Mouse (Mus musculus) stomach, postnatal 0 days (tissue): Measurements from ENCODE around the gene Ptpn1. TPM values are rescaled to one million over a fixed set of nuclear protein-coding genes. Genes with fewer than 3 reads are reported as not detected.

Source experiments
- ATAC-seq: fragments of 200-750 bp; cut with Nextera tagmentation; 2 replicates; pipeline ENCODE4 v1.8.0; 2017; ENCODE audit not compliant: low FRiP score, low TSS enrichment
- DNase-seq: peaks from one replicate; pipeline ENCODE4 v3.0.0-alpha.2; 2016; ENCODE audit warnings: low spot score
- H3K27ac ChIP-seq: fragments of 300-500 bp; sonication (generic); replicated peaks from 2 replicates; pipeline ENCODE4 v1.5.1; 2014; ENCODE audit warnings: mild to moderate bottlenecking, control low read depth
- H3K27me3 ChIP-seq: fragments of 300-500 bp; sonication (generic); 2 replicates; pipeline ENCODE4 v1.6.1; 2014; ENCODE audit warnings: low read length; ENCODE audit not compliant: control insufficient read depth, insufficient read depth
- H3K36me3 ChIP-seq: fragments of 300-500 bp; sonication (generic); 2 replicates; pipeline ENCODE4 v1.6.1; 2014; ENCODE audit warnings: low read length, mixed read lengths; ENCODE audit not compliant: control insufficient read depth, insufficient read depth
- H3K4me1 ChIP-seq: fragments of 300-500 bp; sonication (generic); replicated peaks from 2 replicates; pipeline ENCODE4 v1.6.1; 2014; ENCODE audit warnings: antibody characterized with exemption; ENCODE audit not compliant: control insufficient read depth, insufficient read depth
- H3K4me2 ChIP-seq: fragments of 300-500 bp; sonication (generic); replicated peaks from 2 replicates; pipeline ENCODE4 v1.6.1; 2014; ENCODE audit warnings: low read depth, mild to moderate bottlenecking, control low read depth, moderate library complexity
- H3K4me3 ChIP-seq: fragments of 300-500 bp; sonication (generic); 2 replicates; pipeline ENCODE4 v1.5.1; 2014; ENCODE audit warnings: low read depth, low read length, control low read depth
- H3K9ac ChIP-seq: fragments of 300-500 bp; sonication (generic); 2 replicates; pipeline ENCODE4 v1.6.1; 2014; ENCODE audit warnings: mild to moderate bottlenecking, low read length, control low read depth, mixed read lengths
- H3K9me3 ChIP-seq: fragments of 300-500 bp; sonication (generic); 2 replicates; pipeline ENCODE4 v1.6.1; 2016; ENCODE audit warnings: low read length; ENCODE audit not compliant: control insufficient read depth
- CTCF ChIP-seq: IDR thresholded peaks from 2 replicates; pipeline ENCODE4 v1.5.1; 2016; ENCODE audit warnings: antibody characterized with exemption, low read depth, mild to moderate bottlenecking, moderate library complexity
- EP300 ChIP-seq: optimal IDR thresholded peaks from 2 replicates; pipeline ENCODE3; 2016; ENCODE audit warnings: antibody characterized with exemption
- WGBS: fragments of 180-500 bp; shearing (Covaris S2); extraction: QIAGEN DNeasy Blood & Tissue Kit; methylation state at CpG from one replicate; pipeline ENCODE4 v1.1.7; 2014; 5-methylcytosine and 5-hydroxymethylcytosine counted together
- polyA plus RNA-seq: library from polyadenylated mRNA; unstranded; fragments of >200 nt; fragmentation: Nextera tagmentation; extraction: Ambion mirVana; gene quantifications from 2 replicates; pipeline ENCODE4 v1.2.1, GENCODE M21; 2015

Gene Ptpn1
- polyA plus RNA-seq, 1 experiment from 2014 or later, result 51.1 TPM

GRCm38 (mm10) chr2:167910178-167910540 is 21.7 kb upstream of the Ptpn1 start:
- no peak overlapping the region for H3K27ac ChIP-seq
- 54% methylated on average over 3 of the region's 3 CpGs for WGBS
- no peaks in the 10 kb centered on the region for H3K4me1 ChIP-seq
- H3K4me2 ChIP-seq, result no peak overlapping the region
- H3K9ac ChIP-seq, result no peak overlapping the region
- TF ChIP-seq CTCF (no peak), EP300 (no peak)
- H3K27me3 ChIP-seq, result no peaks in the 10 kb centered on the region
- no peaks in the 10 kb centered on the region for H3K9me3 ChIP-seq
- ATAC-seq (no peak), DNase-seq (no peak)
- H3K36me3 ChIP-seq, result no peaks in the 10 kb centered on the region
- H3K4me3 ChIP-seq, result no peak overlapping the region

DNA sequence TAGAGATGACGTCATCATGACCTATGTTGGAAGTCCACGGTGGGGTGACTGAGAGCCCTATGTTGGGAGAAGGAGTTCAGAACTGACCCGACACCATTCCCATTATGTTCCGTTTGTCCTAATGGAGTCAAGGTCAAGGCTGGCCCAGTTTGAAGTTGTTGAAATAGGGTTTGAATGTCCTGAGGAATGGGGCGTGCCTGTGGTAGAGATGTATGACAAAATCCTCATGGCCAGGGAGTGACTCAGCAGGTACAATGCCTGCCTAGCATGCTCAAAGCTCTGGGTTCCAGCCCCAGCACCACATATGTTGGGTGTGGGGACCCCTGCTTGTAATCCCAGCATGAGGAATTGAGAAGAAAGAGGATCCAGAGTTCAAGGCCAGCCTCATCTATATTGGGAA is 20.3 kb upstream of the Ptpn1 start:
- WGBS, result 83% methylated on average over 5 of the region's 5 CpGs
- no peak overlapping the region for H3K9ac ChIP-seq
- no peak for ATAC-seq
- H3K9me3 ChIP-seq, result no peaks in the 10 kb centered on the region
- no peak for DNase-seq
- H3K27ac ChIP-seq, result no peak overlapping the region
- no peaks in the 10 kb centered on the region for H3K36me3 ChIP-seq
- TF ChIP-seq EP300 (no peak), CTCF (no peak)
- no peaks in the 10 kb centered on the region for H3K27me3 ChIP-seq
- no peaks in the 10 kb centered on the region for H3K4me1 ChIP-seq
- no peak overlapping the region for H3K4me3 ChIP-seq
- no peak overlapping the region for H3K4me2 ChIP-seq

DNA sequence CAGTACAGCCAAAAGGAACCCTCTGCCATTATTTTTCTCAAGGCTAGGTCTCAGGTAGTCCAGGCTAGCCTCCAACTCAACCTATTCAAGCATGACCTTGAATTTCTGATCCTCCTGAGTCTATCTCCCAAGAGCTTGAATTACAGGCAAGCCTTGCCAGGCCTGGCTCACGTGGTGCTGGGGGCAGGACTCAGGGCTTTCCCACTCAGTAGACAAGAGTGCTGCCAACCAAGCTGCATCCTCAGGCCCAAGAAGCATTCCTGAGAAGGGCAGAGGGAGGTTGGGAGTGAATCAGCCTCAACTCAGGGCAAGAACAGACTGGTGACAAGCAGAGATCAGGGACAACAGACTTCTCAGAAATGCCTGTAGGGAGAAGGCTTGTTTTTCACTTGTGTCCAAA is 12.8 kb upstream of the Ptpn1 start:
- peak; percentile 48; the same call in 1 of the 2 replicates for ATAC-seq
- TF ChIP-seq CTCF (no peak), EP300 (no peak)
- H3K9me3 ChIP-seq, result no peaks in the 10 kb centered on the region
- WGBS, result 73% methylated on average over 1 of the region's 1 CpGs
- no peaks in the 10 kb centered on the region; the same call in 1 of the 2 replicates for H3K4me1 ChIP-seq
- H3K27me3 ChIP-seq, result no peaks in the 10 kb centered on the region
- no peak overlapping the region; the same call in 1 of the 2 replicates for H3K27ac ChIP-seq
- H3K4me3 ChIP-seq, result no peak overlapping the region
- no peak for DNase-seq
- no peaks in the 10 kb centered on the region for H3K36me3 ChIP-seq
- no peak overlapping the region for H3K4me2 ChIP-seq
- H3K9ac ChIP-seq, result no peak overlapping the region

DNA sequence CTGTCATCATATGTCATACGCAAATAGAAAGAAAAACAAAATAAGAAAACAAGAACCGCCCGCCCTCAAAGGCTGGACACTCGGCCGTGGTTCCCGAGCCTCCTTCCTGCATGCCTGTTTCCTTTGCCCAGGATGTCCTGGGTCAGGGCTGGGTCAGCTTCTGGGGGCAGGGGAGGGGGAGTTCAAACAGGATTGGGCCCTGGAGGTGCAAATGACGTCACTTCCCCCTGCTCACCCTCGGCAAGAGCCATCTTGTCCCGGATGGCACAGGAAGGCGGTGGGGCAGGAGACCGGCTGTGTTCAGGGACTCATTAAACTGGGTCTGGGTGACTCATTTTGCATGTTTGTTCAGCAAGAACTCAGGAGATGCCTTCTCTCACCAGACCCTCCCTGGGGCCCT is 11.8 kb upstream of the Ptpn1 start:
- no peaks in the 10 kb centered on the region for H3K9me3 ChIP-seq
- TF ChIP-seq EP300, result no peak
- TF ChIP-seq CTCF, result no peak
- no peaks in the 10 kb centered on the region for H3K36me3 ChIP-seq
- H3K27me3 ChIP-seq, result no peaks in the 10 kb centered on the region
- 56% methylated on average over 11 of the region's 11 CpGs for WGBS
- no peak for DNase-seq
- 0 out of 2 replicates have a peak, but pooled peaks have one; percentile 12 for ATAC-seq
- H3K27ac ChIP-seq, result peak overlapping the region; percentile 49
- no peaks in the 10 kb centered on the region; the same call in 1 of the 2 replicates for H3K4me1 ChIP-seq
- no peak overlapping the region for H3K9ac ChIP-seq
- H3K4me2 ChIP-seq, result no peak overlapping the region
- H3K4me3 ChIP-seq, result no peak overlapping the region

- Histone ChIP-seq H3K36me3 (no peaks in the 10 kb centered on the region), H3K27me3 (no peaks in the 10 kb centered on the region), H3K4me3 (no peak overlapping the region), H3K27ac (no peak overlapping the region), H3K9me3 (no peaks in the 10 kb centered on the region), H3K9ac (no peak overlapping the region), H3K4me1 (no peaks in the 10 kb centered on the region; the same call in 1 of the 2 replicates), H3K4me2 (no peak overlapping the region)
- no peak for TF ChIP-seq EP300
- no peak for TF ChIP-seq CTCF
- ATAC-seq (no peak), DNase-seq (no peak)
- WGBS, result 79% methylated on average over 9 of the region's 9 CpGs
These were observed 10.8 kb upstream of the Ptpn1 start for GRCm38 (mm10) chr2:167920960-167921495.

DNA sequence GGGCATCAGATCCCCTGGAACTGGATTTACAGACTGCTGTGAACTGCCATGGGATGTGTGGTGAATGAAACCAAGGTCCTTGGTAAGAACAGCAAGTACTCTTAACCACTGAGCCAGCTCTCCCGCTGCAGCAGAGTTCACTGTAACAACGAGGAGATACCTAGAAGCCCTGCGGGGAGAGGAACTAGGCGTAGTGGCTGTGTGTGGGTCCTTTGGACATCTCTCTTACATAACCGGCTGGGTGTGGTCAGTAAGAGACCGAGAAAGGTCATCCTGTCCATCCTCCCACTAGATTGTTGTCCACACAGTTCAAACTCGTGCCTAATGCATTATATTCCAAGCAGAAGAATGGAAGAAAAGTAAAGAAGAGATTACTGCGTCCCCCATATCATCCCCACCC is 10.0 kb upstream of the Ptpn1 start:
- DNase-seq (no peak), ATAC-seq (no peak)
- Histone ChIP-seq H3K27me3 (no peaks in the 10 kb centered on the region), H3K36me3 (no peaks in the 10 kb centered on the region), H3K27ac (no peak overlapping the region), H3K4me1 (no peaks in the 10 kb centered on the region; the same call in 1 of the 2 replicates), H3K4me3 (no peak overlapping the region), H3K9ac (no peak overlapping the region), H3K4me2 (no peak overlapping the region), H3K9me3 (no peaks in the 10 kb centered on the region)
- 72% methylated on average over 8 of the region's 8 CpGs for WGBS
- TF ChIP-seq EP300 (no peak), CTCF (no peak)
